Mouse (Mus musculus): Measurements from ENCODE around the gene Agpat4.

The Agpat4 gene

GRCm38 (mm10) chr17:12134975-12135633, 16.6 kb downstream of the Agpat4 start:
- Histone ChIP-seq H3K36me3 (ENCODE audit: control insufficient read depth, insufficient read depth, low read length, poor library complexity, severe bottlenecking) (no peaks in the 10 kb centered on the region; the same call in 1 of the 2 replicates), H3K27me3 (ENCODE audit: control insufficient read depth, insufficient read depth, low read length, poor library complexity, severe bottlenecking) (no peaks in the 10 kb centered on the region)
- no peak for DNase-seq (ENCODE audit: low read depth, low spot score)

DNA sequence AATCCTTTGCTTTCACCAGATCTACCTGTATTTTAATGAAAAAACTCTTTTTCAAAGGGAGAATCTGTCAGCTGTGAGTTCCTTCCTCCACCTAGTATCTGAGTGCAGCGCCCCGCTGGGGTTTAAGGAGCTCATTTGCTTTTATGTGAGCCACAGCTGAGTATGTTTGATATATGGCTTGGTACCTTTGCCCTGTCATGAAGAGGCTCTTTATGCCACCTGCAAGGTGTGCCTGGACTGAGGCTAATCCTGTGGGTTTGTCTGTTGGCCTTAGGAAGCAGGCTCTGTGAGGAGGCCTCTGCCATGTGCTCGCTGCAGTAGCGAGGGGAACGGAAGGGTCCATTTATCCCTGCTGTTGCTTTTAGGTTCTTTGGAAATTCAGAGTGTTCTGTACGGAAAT, 19.9 kb downstream of the Agpat4 start:
- Histone ChIP-seq H3K27me3 (ENCODE audit: control insufficient read depth, insufficient read depth, low read length, poor library complexity, severe bottlenecking) (no peaks in the 10 kb centered on the region), H3K36me3 (ENCODE audit: control insufficient read depth, insufficient read depth, low read length, poor library complexity, severe bottlenecking) (no peaks in the 10 kb centered on the region)
- no peak for DNase-seq (ENCODE audit: low read depth, low spot score)

GRCm38 (mm10) chr17:12143948-12144364, 25.5 kb downstream of the Agpat4 start:
- H3K27me3 ChIP-seq (ENCODE audit: control insufficient read depth, insufficient read depth, low read length, poor library complexity, severe bottlenecking), result no peaks in the 10 kb centered on the region
- no peaks in the 10 kb centered on the region for H3K36me3 ChIP-seq (ENCODE audit: control insufficient read depth, insufficient read depth, low read length, poor library complexity, severe bottlenecking)
- DNase-seq (ENCODE audit: low read depth, low spot score), result no peak

DNA sequence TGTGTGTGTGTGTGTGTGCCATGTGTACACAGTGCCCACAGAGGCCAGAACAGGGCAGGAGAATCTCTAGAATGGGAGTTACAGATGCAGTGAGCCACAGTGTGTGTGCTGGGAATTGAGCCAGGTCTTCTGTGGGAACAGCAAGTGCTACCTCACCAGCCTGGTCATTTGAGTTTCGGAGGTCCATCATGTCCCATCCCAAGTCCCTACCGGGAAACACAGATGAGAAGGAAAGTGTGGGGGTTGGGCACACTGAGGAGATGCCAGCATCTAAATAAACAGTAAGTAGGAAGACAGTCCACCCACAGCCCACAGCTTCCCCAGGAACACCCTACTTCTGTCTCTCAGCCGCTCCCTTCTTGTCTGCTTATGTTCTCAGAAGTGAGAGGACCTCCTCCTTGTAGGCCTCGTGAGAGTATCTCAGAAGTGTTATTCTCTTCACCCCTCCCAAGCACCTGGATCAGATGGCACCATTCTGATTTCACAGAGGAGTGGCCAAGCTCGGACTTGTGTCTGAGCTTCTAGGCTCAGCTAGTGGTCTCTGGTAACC, 27.7 kb downstream of the Agpat4 start:
- DNase-seq (ENCODE audit: low read depth, low spot score), result no peak
- Histone ChIP-seq H3K27me3 (ENCODE audit: control insufficient read depth, insufficient read depth, low read length, poor library complexity, severe bottlenecking) (no peaks in the 10 kb centered on the region), H3K36me3 (ENCODE audit: control insufficient read depth, insufficient read depth, low read length, poor library complexity, severe bottlenecking) (no peaks in the 10 kb centered on the region)

GRCm38 (mm10) chr17:12147830-12148229, 29.3 kb downstream of the Agpat4 start:
- DNase-seq (ENCODE audit: low read depth, low spot score), result no peak
- Histone ChIP-seq H3K36me3 (ENCODE audit: control insufficient read depth, insufficient read depth, low read length, poor library complexity, severe bottlenecking) (0 out of 2 replicates have a peak, but pooled peaks cover 2% of the 10 kb centered on the region), H3K27me3 (ENCODE audit: control insufficient read depth, insufficient read depth, low read length, poor library complexity, severe bottlenecking) (no peaks in the 10 kb centered on the region)

- Histone ChIP-seq H3K36me3 (ENCODE audit: control insufficient read depth, insufficient read depth, low read length, poor library complexity, severe bottlenecking) (peaks cover 4% of the 10 kb centered on the region; the same call in 1 of the 2 replicates), H3K27me3 (ENCODE audit: control insufficient read depth, insufficient read depth, low read length, poor library complexity, severe bottlenecking) (no peaks in the 10 kb centered on the region)
- DNase-seq (ENCODE audit: low read depth, low spot score), result no peak
Measured at GRCm38 (mm10) chr17:12149232-12149861, 30.8 kb downstream of the Agpat4 start.

GRCm38 (mm10) chr17:12150970-12151369, 32.5 kb downstream of the Agpat4 start:
- no peak for DNase-seq (ENCODE audit: low read depth, low spot score)
- no peaks in the 10 kb centered on the region for H3K27me3 ChIP-seq (ENCODE audit: control insufficient read depth, insufficient read depth, low read length, poor library complexity, severe bottlenecking)
- H3K36me3 ChIP-seq (ENCODE audit: control insufficient read depth, insufficient read depth, low read length, poor library complexity, severe bottlenecking), result peaks cover 4% of the 10 kb centered on the region; the same call in 1 of the 2 replicates

GRCm38 (mm10) chr17:12154260-12154659, 35.8 kb downstream of the Agpat4 start:
- DNase-seq (ENCODE audit: low read depth, low spot score), result no peak
- no peaks in the 10 kb centered on the region for H3K27me3 ChIP-seq (ENCODE audit: control insufficient read depth, insufficient read depth, low read length, poor library complexity, severe bottlenecking)
- peaks cover 4% of the 10 kb centered on the region; the same call in 1 of the 2 replicates for H3K36me3 ChIP-seq (ENCODE audit: control insufficient read depth, insufficient read depth, low read length, poor library complexity, severe bottlenecking)

GRCm38 (mm10) chr17:12155236-12155635, 36.7 kb downstream of the Agpat4 start:
- H3K36me3 ChIP-seq (ENCODE audit: control insufficient read depth, insufficient read depth, low read length, poor library complexity, severe bottlenecking), result peaks cover 4% of the 10 kb centered on the region; the same call in 1 of the 2 replicates
- H3K27me3 ChIP-seq (ENCODE audit: control insufficient read depth, insufficient read depth, low read length, poor library complexity, severe bottlenecking), result no peaks in the 10 kb centered on the region
- DNase-seq (ENCODE audit: low read depth, low spot score), result no peak

- Histone ChIP-seq H3K36me3 (ENCODE audit: control insufficient read depth, insufficient read depth, low read length, poor library complexity, severe bottlenecking) (peaks cover 4% of the 10 kb centered on the region; the same call in 1 of the 2 replicates), H3K27me3 (ENCODE audit: control insufficient read depth, insufficient read depth, low read length, poor library complexity, severe bottlenecking) (no peaks in the 10 kb centered on the region)
- no peak for DNase-seq (ENCODE audit: low read depth, low spot score)
Measured at GRCm38 (mm10) chr17:12155872-12156271, 37.4 kb downstream of the Agpat4 start.

- DNase-seq (ENCODE audit: low read depth, low spot score), result no peak
- H3K27me3 ChIP-seq (ENCODE audit: control insufficient read depth, insufficient read depth, low read length, poor library complexity, severe bottlenecking), result no peaks in the 10 kb centered on the region
- H3K36me3 ChIP-seq (ENCODE audit: control insufficient read depth, insufficient read depth, low read length, poor library complexity, severe bottlenecking), result peaks cover 4% of the 10 kb centered on the region; the same call in 1 of the 2 replicates
Measured at GRCm38 (mm10) chr17:12156661-12157060, 38.2 kb downstream of the Agpat4 start.

GRCm38 (mm10) chr17:12157203-12157602, 38.7 kb downstream of the Agpat4 start:
- no peak for DNase-seq (ENCODE audit: low read depth, low spot score)
- H3K36me3 ChIP-seq (ENCODE audit: control insufficient read depth, insufficient read depth, low read length, poor library complexity, severe bottlenecking), result peaks cover 4% of the 10 kb centered on the region; the same call in 1 of the 2 replicates
- no peaks in the 10 kb centered on the region for H3K27me3 ChIP-seq (ENCODE audit: control insufficient read depth, insufficient read depth, low read length, poor library complexity, severe bottlenecking)

DNA sequence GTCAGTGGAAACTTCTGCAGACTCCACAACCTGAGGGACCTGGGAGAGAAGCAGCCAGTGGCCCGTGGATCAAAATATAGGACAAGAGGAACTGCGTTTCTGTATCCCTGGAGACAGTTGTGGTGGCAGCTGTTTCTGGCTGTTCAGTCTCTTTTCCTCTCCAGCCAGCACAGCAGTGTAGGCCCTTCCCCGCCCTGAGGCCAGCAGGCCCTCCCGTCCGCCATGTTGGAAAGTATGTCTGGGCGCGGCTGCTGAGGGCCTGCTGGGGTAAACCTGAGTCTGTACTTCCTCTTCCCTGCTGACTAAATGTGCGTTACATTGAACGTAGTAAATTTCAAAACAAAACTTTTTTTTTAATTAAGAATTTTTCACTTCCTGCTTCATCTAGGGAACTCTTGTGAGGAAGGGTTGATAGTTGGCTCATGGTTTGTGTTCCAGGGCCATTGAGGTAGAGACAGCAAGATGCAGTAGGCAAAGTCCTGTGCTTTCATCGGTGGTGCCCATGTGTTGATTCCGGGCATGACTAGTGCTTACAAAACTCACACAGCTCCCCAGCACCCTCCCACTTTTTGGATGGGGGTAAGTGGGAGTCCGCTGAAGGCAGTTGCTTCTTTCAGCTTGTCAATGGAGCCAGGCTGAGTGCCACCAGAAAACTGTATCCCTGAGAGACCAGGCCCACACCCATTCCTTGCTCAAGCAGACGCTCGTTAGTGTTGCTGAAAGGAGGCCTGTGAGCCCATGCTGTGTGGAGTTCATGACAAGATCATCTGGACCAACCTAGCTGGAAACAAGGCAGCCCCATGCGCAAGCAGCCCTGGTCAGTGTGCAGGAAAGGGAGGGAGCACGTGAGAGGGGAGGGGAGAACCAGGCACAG, 40.9 kb downstream of the Agpat4 start:
- H3K36me3 ChIP-seq (ENCODE audit: control insufficient read depth, insufficient read depth, low read length, poor library complexity, severe bottlenecking), result no peaks in the 10 kb centered on the region
- peak; percentile 70 for DNase-seq (ENCODE audit: low read depth, low spot score)
- no peaks in the 10 kb centered on the region for H3K27me3 ChIP-seq (ENCODE audit: control insufficient read depth, insufficient read depth, low read length, poor library complexity, severe bottlenecking)

DNA sequence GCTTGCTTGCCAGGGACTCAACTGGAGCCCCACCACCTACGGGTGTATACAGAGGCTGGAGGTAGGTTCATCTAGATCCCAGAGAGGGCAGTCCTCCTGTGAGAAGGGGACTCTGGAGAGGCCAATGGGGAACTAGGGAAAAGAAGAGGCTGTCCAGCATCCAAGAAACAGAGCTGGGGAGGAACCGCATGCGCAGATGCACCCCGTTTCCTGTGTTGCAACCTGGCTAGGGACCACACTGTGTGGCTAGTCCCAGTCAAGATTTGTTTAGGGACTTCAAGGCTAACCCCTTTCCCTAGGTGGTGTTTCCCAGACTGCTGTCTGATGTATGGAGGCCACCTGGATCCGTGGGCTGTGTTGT, 41.5 kb downstream of the Agpat4 start:
- Histone ChIP-seq H3K36me3 (ENCODE audit: control insufficient read depth, insufficient read depth, low read length, poor library complexity, severe bottlenecking) (no peaks in the 10 kb centered on the region), H3K27me3 (ENCODE audit: control insufficient read depth, insufficient read depth, low read length, poor library complexity, severe bottlenecking) (no peaks in the 10 kb centered on the region)
- no peak for DNase-seq (ENCODE audit: low read depth, low spot score)

Data from splenic B cell, adult 2 months (primary cell).